Comparison of ENCODE assay signal across 29 mouse cellular contexts in the genomic region with DNA sequence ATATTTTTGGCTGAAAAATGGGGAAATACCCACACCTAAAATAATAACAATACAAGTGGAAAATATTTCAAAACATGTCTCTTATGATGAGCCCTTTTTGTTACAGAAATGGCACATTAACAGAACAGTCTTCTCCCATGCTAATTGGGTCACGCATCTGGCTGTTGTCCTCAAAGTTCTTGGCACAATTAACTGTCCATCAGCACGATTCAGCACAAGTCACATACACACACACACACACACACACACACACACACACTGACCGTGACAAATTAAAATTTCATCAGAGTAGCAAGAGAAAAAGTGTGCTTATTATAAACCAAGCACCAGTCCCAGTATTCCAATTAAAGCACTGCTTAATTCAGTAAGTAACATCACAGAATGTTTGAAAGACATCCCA. TPM values are rescaled to one million over a fixed set of nuclear protein-coding genes. Genes with fewer than 3 reads are reported as not detected.
A peak's percentile ranks its signal among the peaks of the same experiment; 100 is the strongest.
DNase-seq lines count a peak whose midpoint lies in the region; ATAC-seq and TF ChIP-seq lines count a peak whose summit lies in the region.
"Had no signal": no experiment of that assay in that cellular context is flagged by ENCODE, and none has a peak within 500 bp of the region (broad histone marks: within the 10 kb centered on the region; RNA-seq: fewer than 3 reads in every experiment).

No protein-coding gene starts in this region.

- H3K9me3 ChIP-seq in liver, postnatal 0 days (ENCODE audit: low read length): no peaks in the 10 kb centered on the region
- H3K9me3 ChIP-seq: embryonic facial prominence, embryonic 10.5 days; embryonic facial prominence, embryonic 13.5 days; forebrain, embryonic 12.5 days; forebrain, embryonic 15.5 days; heart, embryonic 12.5 days; heart, embryonic 15.5 days; hindbrain, embryonic 12.5 days; hindbrain, embryonic 15.5 days had no signal

- no peak overlapping the region for H3K4me2 ChIP-seq in liver, postnatal 0 days (ENCODE audit: low read depth, low read length)
- H3K4me2 ChIP-seq: embryonic facial prominence, embryonic 13.5 days; forebrain, embryonic 12.5 days; forebrain, embryonic 15.5 days; heart, embryonic 12.5 days; heart, embryonic 15.5 days; hindbrain, embryonic 12.5 days; hindbrain, embryonic 15.5 days had no signal

- intact Hi-C loops in heart, postnatal 10 days (cut with DNase I): no loop called here

- H3K79me2 ChIP-seq in liver, adult 2 months (ENCODE audit: control insufficient read depth, insufficient read depth, low read length): peaks cover 30% of the 10 kb centered on the region; the same call in 1 of the 2 replicates

- peaks cover 18% of the 10 kb centered on the region for H3K4me1 ChIP-seq in liver, adult 2 months (ENCODE audit: control insufficient read depth, insufficient read depth, low read length)
- H3K4me1 ChIP-seq in liver, postnatal 0 days (ENCODE audit: insufficient read depth): 0 out of 2 replicates have a peak, but pooled peaks cover 1% of the 10 kb centered on the region
- H3K4me1 ChIP-seq: embryonic facial prominence, embryonic 10.5 days; forebrain, embryonic 12.5 days; heart, embryonic 15.5 days had no signal

- TF ChIP-seq CTCF in liver, adult 2 months (IDR thresholded peaks at IDR 0.05; ENCODE audit: low read depth, low read length): no peak
- no peak for TF ChIP-seq CTCF in liver, postnatal 0 days (IDR thresholded peaks at IDR 0.05; ENCODE audit: low read depth)

- no peak for DNase-seq in frontal cortex, postnatal 36 days (ENCODE audit: low spot score in 2 of 2)
- peak; percentile 85 for DNase-seq in heart, adult 11 months
- no peak for DNase-seq in heart, postnatal 10 days
- DNase-seq in liver, adult 2 months (ENCODE audit: extremely low read depth, low read depth, low spot score): peak; percentile 57
- no peak for DNase-seq in liver, postnatal 0 days
- DNase-seq in adipocyte (ENCODE audit: low spot score): peak; percentile 45
- DNase-seq in left cerebral cortex, adult 18-20 months (ENCODE audit: low spot score in 2 of 2): no peak
- DNase-seq: adrenal gland, postnatal 10 days; adrenal gland, postnatal 36 days; cerebellum, adult 11-12 months; cerebellum, adult 8-10 months; cerebellum, postnatal 10 days; cerebellum, postnatal 36 days; embryo, embryonic 11 days; gastrocnemius, postnatal 10 days; heart, postnatal 14 days; heart, postnatal 4 days had no signal

- no peak for TF ChIP-seq EP300 in liver, postnatal 0 days (IDR thresholded peaks at IDR 0.05; ENCODE audit: low read depth)

- no peak overlapping the region for H3K27ac ChIP-seq in liver, adult 2 months (replicated peaks; ENCODE audit: insufficient read depth, low read depth, low read length)
- no peak overlapping the region for H3K27ac ChIP-seq in liver, postnatal 0 days (ENCODE audit: low read depth)
- H3K27ac ChIP-seq: embryonic facial prominence, embryonic 10.5 days; embryonic facial prominence, embryonic 13.5 days; forebrain, embryonic 12.5 days; forebrain, embryonic 15.5 days; heart, embryonic 15.5 days; hindbrain, embryonic 12.5 days; hindbrain, embryonic 15.5 days had no signal

- no peaks in the 10 kb centered on the region for H3K27me3 ChIP-seq in liver, adult 2 months (ENCODE audit: control insufficient read depth, insufficient read depth, low read length)
- H3K27me3 ChIP-seq in liver, postnatal 0 days (ENCODE audit: insufficient read depth, low read length): no peaks in the 10 kb centered on the region
- H3K27me3 ChIP-seq: embryonic facial prominence, embryonic 13.5 days; forebrain, embryonic 12.5 days; forebrain, embryonic 15.5 days; heart, embryonic 12.5 days; heart, embryonic 15.5 days; hindbrain, embryonic 12.5 days; hindbrain, embryonic 15.5 days had no signal

- TF ChIP-seq POLR2A in liver, adult 2 months (IDR thresholded peaks at IDR 0.05; ENCODE audit: extremely low read depth, insufficient read depth, low read length): no peak

- no peak overlapping the region for H3K9ac ChIP-seq in liver, adult 2 months (ENCODE audit: low read depth, low read length)
- no peak overlapping the region for H3K9ac ChIP-seq in liver, postnatal 0 days (replicated peaks)
- H3K9ac ChIP-seq: embryonic facial prominence, embryonic 13.5 days; forebrain, embryonic 12.5 days; forebrain, embryonic 15.5 days; heart, embryonic 12.5 days; heart, embryonic 15.5 days; hindbrain, embryonic 12.5 days; hindbrain, embryonic 15.5 days had no signal

- H3K4me3 ChIP-seq in liver, adult 2 months (ENCODE audit: insufficient read depth, low read depth, low read length): no peak overlapping the region
- H3K4me3 ChIP-seq in liver, postnatal 0 days (ENCODE audit: low read depth, low read length): no peak overlapping the region
- H3K4me3 ChIP-seq: embryonic facial prominence, embryonic 10.5 days; embryonic facial prominence, embryonic 13.5 days; erythroblast, embryonic 14.5 days; forebrain, embryonic 12.5 days; forebrain, embryonic 15.5 days; heart, embryonic 12.5 days; heart, embryonic 15.5 days; hindbrain, embryonic 12.5 days; hindbrain, embryonic 15.5 days had no signal

- ATAC-seq in frontal cortex, adult (ENCODE audit: low TSS enrichment): peak; percentile 27; the same call in 1 of the 2 replicates
- no peak for ATAC-seq in liver, postnatal 0 days
- ATAC-seq: activated CD4-positive, CD25-positive, alpha-beta regulatory T cell, adult 4 months; forebrain, embryonic 15.5 days; intestine, postnatal 0 days had no signal

- WGBS in liver, adult 2 months: 25% methylated on average over 3 of the region's 3 CpGs
- whole genome bisulfite sequencing in liver, postnatal 0 days (ENCODE audit: insufficient replicate concordance): 76% methylated on average over 3 of the region's 3 CpGs

- H3K36me3 ChIP-seq in liver, adult 2 months (ENCODE audit: control insufficient read depth, insufficient read depth, low read length): peaks cover 70% of the 10 kb centered on the region
- H3K36me3 ChIP-seq in liver, postnatal 0 days (replicated peaks; ENCODE audit: insufficient read depth, low read length): peaks cover 41% of the 10 kb centered on the region
- H3K36me3 ChIP-seq: embryonic facial prominence, embryonic 10.5 days; embryonic facial prominence, embryonic 13.5 days; forebrain, embryonic 12.5 days; forebrain, embryonic 15.5 days; heart, embryonic 12.5 days; heart, embryonic 15.5 days; hindbrain, embryonic 12.5 days; hindbrain, embryonic 15.5 days had no signal

RNA-seq across cellular contexts. Expression of gene Abca1, which starts 55.1 kb away (rescaled TPM):
- 10 to 100 TPM; 16.1 to 18.2 TPM for total RNA-seq in heart, postnatal 10 days (2021)
- 65.4 and 89.1 TPM in 2 replicates for total RNA-seq in liver, adult 2 months (2014; rRNA removed)
- polyA plus RNA-seq in liver, adult 2 months (2012; rRNA removed): 17.1 and 21.0 TPM in 2 replicates
- 9.9 and 11.0 TPM in 2 replicates for polyA plus RNA-seq in liver, postnatal 0 days (2015; fragmentation: Nextera tagmentation; extraction: Ambion mirVana)
- total RNA-seq in left cerebral cortex, adult 18-20 months (2021): 10 to 100 TPM; 13.6 to 14.7 TPM

Comparison
In these comparisons a context has a peak if more than half of its experiments do, and no peak if none do; other contexts are left out.
1. DNase-seq: peak in heart, adult 11 months (single experiment), liver, adult 2 months (single experiment) and adipocyte (single experiment); none in frontal cortex, postnatal 36 days (0 of 2), heart, postnatal 10 days (0 of 2), liver, postnatal 0 days (single experiment) and left cerebral cortex, adult 18-20 months (0 of 2).